Mouse (Mus musculus) urinary bladder, postnatal 25 days (tissue): ENCODE data around the gene Ece2.

Experiments used
- DNase-seq: peaks from one replicate; pipeline ENCODE4 v3.0.0; 2022; ENCODE audit warnings: low spot score

The Ece2 gene

DNA sequence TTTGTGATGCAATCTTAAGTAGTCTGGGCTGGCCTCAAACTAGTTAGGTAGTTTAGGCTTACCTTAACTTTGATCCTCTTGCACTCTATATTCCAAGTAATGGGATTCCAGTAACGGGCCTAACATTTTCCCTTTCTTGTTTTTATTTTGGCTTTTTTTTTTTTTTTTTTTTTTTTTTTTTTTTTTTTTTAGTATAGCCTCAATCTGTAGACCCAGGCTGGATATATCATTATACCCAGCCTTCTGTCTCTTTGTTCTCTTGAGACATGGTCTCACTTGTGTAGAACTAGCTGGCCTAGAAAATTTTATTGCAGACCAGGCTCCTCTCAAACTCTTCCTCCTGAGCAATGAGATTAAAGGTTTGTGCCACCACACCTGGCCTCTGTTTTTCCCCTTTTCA is 62.0 kb downstream of the Ece2 start:
- DNase-seq: no peak

DNA sequence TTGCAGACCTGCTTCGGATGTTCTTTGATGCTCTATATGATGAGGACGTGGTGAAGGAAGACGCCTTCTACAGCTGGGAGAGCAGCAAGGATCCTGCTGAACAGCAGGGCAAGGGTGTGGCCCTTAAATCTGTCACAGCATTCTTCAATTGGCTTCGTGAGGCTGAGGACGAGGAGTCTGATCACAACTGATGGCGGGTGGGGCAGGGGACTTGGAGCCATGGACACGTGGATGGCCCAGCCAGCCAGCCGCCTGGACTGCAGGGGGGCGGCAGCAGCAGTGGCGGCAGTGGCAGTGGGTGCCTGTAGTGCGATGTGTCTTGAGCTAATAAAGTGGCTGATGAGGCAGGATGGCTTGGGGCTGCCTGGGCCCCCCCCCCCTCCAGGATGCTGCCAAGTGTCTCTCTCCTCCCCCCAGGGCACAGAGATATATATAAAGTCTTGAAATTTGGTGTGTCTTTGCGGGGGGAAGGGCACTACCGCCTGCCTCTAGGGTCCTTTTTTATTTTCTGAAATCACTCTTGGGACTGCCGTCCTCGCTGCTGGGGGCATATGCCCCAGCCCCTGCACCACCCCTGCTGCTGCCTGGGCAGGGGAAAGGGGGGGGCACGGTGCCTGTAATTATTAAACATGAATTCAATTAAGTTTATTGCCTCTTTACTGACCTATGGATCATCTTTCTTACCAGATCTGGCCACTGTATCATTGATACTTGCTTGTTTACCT is 62.8 kb downstream of the Ece2 start:
- DNase-seq: no peak

DNA sequence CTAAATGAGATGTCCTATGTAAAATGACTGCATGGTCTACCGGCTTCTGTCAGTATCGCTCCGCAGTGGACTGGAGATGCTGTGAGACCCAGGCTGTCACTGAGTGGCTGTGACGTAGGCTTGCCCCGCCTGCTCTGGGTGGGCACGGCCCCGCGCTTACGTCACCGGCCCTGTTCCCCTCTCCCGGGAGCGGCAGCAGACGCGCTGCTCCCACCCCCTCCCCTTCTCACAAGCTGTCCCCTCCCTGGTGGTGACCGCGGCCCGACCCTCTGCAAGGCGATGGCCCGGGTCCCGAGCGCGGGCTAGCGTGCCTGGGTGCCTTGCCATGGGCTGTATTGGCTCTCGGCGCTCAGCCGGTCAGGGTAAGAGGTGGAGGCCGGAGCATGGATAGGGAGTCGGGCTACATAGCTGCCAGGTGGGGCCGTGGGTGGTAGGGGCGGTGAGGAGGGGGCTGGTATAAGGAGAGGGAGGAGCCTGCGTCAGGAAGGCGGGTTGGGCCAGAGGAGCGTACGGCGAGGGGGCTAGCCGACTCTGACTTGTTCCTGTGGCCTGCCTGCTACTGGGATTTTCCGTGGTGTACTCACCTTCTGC is 63.6 kb downstream of the Ece2 start, which contains the start of gene Fam131a:
Gene Fam131a (plus strand): TSS at position 131 of the 591 bp plus-strand sequence.
- peak; percentile 76 for DNase-seq

DNA sequence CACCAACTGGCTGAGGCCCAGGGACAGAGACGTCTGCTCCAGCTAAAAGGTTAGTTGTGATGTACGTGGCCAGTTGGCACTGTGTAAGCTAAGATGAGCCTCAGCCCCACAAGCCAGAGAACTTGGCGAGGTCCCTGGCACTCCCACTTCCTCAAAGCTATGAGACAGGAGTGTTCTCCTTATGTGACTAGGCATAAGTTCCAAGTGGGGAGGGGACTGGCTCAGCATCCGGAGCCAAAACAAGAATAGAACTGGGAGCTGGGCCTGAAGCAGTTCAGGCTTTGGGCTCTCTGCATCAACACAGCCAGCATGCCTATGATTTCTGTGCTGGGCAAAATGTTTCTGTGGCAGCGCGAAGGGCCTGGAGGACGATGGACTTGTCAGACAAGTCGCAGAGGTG is 65.2 kb downstream of the Ece2 start:
- DNase-seq: no peak

DNA sequence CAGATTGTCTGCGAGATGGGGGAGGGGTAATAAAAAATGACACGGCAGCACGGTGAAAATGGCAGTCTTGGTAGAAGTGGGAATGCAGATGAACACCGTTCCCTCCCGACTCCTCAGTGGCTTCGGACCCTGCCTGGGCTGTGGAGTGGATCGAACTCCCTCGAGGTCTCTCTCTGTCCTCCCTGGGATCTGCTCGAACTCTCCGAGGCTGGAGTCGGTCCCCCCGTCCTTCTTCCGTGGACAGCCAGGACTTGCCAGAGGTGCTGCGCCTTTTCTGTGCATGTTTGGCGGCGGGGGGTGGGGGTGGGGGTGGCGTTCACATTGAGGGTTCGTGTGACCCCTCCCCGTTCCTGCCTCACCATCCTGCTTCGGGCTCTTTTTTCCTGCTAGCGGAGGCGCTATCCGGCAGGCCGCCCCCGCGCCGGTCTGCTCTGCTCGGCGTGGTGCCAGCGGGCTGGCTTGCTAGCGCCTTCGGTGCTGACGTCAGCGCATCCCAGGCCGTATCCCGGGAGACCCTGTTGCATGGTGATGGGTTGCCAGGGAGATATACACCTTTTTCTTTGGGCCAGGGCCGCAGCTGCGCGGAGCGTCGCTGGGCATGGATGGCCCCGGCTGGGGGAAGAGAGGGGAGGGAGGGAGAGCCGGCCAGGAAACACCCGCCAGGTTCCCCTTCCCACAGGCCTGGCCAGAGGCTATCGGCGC is 66.1 kb downstream of the Ece2 start:
- peak; percentile 67 for DNase-seq
